Mouse (Mus musculus): ENCODE measurements around the gene Slc2a9.
A peak's percentile ranks its signal among the peaks of the same experiment; 100 is the strongest.

DNA sequence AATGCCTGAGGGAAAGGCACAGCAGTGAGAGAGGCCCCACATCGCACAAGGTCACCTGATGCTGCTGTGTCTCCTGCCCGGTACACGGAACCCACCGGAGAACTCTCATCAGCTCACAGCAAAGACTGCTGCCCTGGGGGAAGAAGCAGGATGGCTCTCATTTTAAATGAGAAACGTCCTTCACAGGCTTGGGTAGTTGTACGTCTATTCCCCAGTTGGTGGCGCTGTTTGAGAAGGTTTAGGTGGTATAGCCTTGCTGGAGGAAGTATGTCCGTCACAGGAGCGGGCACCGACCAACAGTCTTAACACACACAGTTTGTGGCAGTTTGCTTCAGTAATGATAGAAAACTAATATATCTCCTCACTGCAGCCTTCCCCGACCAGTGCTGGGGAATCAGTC is 66.3 kb downstream of the Slc2a9 start:
- TF ChIP-seq CTCF (IDR thresholded peaks at IDR 0.05; ENCODE audit: low read depth), result peak; percentile 35; the same call in 1 of the 2 replicates
- TF ChIP-seq EP300 (optimal IDR thresholded peaks at IDR 0.05), result no peak
